Mouse (Mus musculus) embryonic stem cell, embryonic (primary cell): ENCODE measurements around the gene Usp10.

Source experiments
- CTCF ChIA-PET, 4 experiments: fragments of 300-600 bp in 2 of 4; fragments of 350-600 bp in 2 of 4; sonication (Branson Sonifier 250); formaldehyde crosslinking; loops; one replicate each; lab custom pipeline; 2022; ENCODE audit warnings: inconsistent platforms in 2 of 4; lab: Charles Lee
- POLR2A ChIA-PET, 4 experiments: fragments of 300-600 bp in 2 of 4; fragments of 350-600 bp in 2 of 4; sonication (Branson Sonifier 250); formaldehyde crosslinking; loops; one replicate each; lab custom pipeline; 2022; ENCODE audit warnings: antibody characterized with exemption in 4 of 4, inconsistent platforms in 1 of 4; lab: Charles Lee

Usp10 gene

DNA sequence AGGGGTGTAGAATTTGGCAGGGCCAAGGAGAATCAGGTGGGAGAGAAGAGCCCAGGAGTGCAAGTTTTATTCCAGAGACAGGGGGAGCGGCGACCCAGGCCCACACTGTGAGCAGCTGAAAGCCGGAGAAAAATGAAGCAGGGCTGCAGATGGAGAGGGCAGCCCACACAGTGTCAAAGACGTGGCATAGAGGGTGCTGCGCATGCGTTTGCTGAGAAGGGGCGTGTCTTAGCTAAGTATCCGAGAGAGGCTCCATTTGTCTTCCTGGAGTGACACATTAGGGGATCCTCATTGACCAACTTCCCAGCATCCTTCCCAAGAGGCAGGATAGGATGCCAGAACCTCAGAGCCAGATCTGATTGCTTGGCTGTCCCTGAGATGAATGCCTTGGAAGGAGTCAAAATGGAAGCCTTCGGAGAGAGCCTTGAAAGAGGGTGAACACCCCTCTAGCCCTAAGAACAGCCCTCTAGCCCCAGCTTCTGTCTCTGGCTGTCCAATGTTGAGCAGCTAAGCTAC is 96.5 kb downstream of the Usp10 start:
- ChIA-PET POLR2A (interaction anchor here in 2 of 4 experiments (0.9 to 1.2 kb wide), 3 partner anchors 14 to 57 kb away, joined by 3 read pairs; partner anchors contain the start of gene Crispld2 (in 1 of the 2)), CTCF (interaction anchor here in 2 of 4 experiments (0.6 to 0.8 kb wide), 2 partner anchors 35 to 65 kb away, joined by 3 read pairs; no protein-coding TSS in a partner anchor)
